Mouse (Mus musculus) spleen, postnatal 36 days (tissue): ENCODE results near the gene Psg29.

Experiments used
- DNase-seq, 2 experiments: peaks; one replicate each; pipeline ENCODE4 v3.0.0; 2022; ENCODE audit warnings: low spot score in 2 of 2, mixed read lengths in 1 of 2

Gene Psg29

GRCm38 (mm10) chr7:17203177-17203576, at the start of gene Psg29:
Gene Psg29, plus strand, starts transcription at chr7:17203477.
- no peak for DNase-seq

- no peak for DNase-seq
These were observed 47.6 kb upstream of the Psg29 start for GRCm38 (mm10) chr7:17155634-17156033.

GRCm38 (mm10) chr7:17156885-17157677, 46.2 kb upstream of the Psg29 start:
- no peak for DNase-seq

- no peak for DNase-seq
These were observed 44.3 kb upstream of the Psg29 start for GRCm38 (mm10) chr7:17159011-17159410.

- no peak for DNase-seq
These were observed 31.4 kb upstream of the Psg29 start for GRCm38 (mm10) chr7:17171827-17172226.

- no peak for DNase-seq
These were observed 2.4 kb downstream of the Psg29 start for GRCm38 (mm10) chr7:17205530-17206184.
